Mouse (Mus musculus) intestine, postnatal 0 days (tissue): ENCODE data around the gene Rab8b. TPM values are rescaled to one million over a fixed set of nuclear protein-coding genes. Genes with fewer than 3 reads are reported as not detected.

Experiments used
- ATAC-seq: fragments of 200-750 bp; cut with Nextera tagmentation; 2 replicates; pipeline ENCODE4 v1.8.0; 2017; ENCODE audit warnings: mild to moderate bottlenecking, moderate TSS enrichment, moderate library complexity
- H3K27ac ChIP-seq: fragments of 300-500 bp; sonication (generic); 2 replicates; pipeline ENCODE4 v1.5.1; 2014; ENCODE audit warnings: mild to moderate bottlenecking, low read depth, low read length, moderate library complexity
- H3K27me3 ChIP-seq: fragments of 300-500 bp; sonication (generic); replicated peaks from 2 replicates; pipeline ENCODE4 v1.6.1; 2014; ENCODE audit warnings: low read length, mixed read lengths; ENCODE audit not compliant: control insufficient read depth, insufficient read depth
- H3K36me3 ChIP-seq: fragments of 300-500 bp; sonication (generic); 2 replicates; pipeline ENCODE4 v1.6.1; 2014; ENCODE audit warnings: mild to moderate bottlenecking, moderate library complexity; ENCODE audit not compliant: control insufficient read depth, insufficient read depth
- H3K4me1 ChIP-seq: fragments of 300-500 bp; sonication (generic); replicated peaks from 2 replicates; pipeline ENCODE4 v1.6.1; 2014; ENCODE audit warnings: antibody characterized with exemption, low read length, mixed read lengths; ENCODE audit not compliant: control insufficient read depth, insufficient read depth
- H3K4me2 ChIP-seq: fragments of 300-500 bp; sonication (generic); replicated peaks from 2 replicates; pipeline ENCODE4 v1.6.1; 2014; ENCODE audit warnings: low read depth, mild to moderate bottlenecking, moderate library complexity
- H3K4me3 ChIP-seq: fragments of 300-500 bp; sonication (generic); 2 replicates; pipeline ENCODE4 v1.5.1; 2014; ENCODE audit warnings: low read depth, low read length
- H3K9ac ChIP-seq: fragments of 300-500 bp; sonication (generic); 2 replicates; pipeline ENCODE4 v1.6.1; 2014; ENCODE audit warnings: mild to moderate bottlenecking, low read depth, low read length
- H3K9me3 ChIP-seq: fragments of 300-500 bp; sonication (generic); 2 replicates; pipeline ENCODE4 v1.6.1; 2016; ENCODE audit warnings: mixed run types; ENCODE audit not compliant: control insufficient read depth
- CTCF ChIP-seq: sonication (generic); IDR thresholded peaks from 2 replicates; pipeline ENCODE4 v1.5.1; 2016; ENCODE audit warnings: low read depth, mild to moderate bottlenecking, control low read depth, antibody characterized with exemption, moderate library complexity
- WGBS: fragments of 180-500 bp; shearing (Covaris S2); extraction: QIAGEN DNeasy Blood & Tissue Kit; methylation state at CpG from one replicate; pipeline ENCODE4 v1.1.7; 2014; 5-methylcytosine and 5-hydroxymethylcytosine counted together
- polyA plus RNA-seq: library from polyadenylated mRNA; unstranded; fragments of >200 nt; fragmentation: Nextera tagmentation; extraction: Ambion mirVana; gene quantifications from 2 replicates; pipeline ENCODE4 v1.2.1, GENCODE M21; 2015

Gene Rab8b
- polyA plus RNA-seq, 1 experiment from 2014 or later: 16.2 TPM

DNA sequence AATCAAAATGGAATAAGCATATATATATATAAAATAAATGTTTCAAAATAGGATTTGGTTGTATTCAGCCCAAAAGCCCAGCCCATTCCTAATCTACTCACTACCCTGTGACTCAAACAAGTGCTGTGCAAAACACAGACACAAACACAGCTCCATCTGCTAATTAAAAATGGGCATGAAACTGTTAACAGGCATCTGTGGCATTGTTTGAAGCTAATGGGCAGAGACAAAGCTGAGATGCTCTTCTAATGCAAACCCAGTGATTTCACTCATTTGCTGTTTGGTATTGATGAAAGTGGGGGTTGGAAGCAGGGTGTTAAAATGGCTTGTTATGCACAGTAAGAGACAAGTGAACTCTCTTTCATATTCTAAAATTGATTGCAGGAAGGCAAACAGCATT is 7.2 kb downstream of the Rab8b start:
- H3K9me3 ChIP-seq: no peaks in the 10 kb centered on the region
- H3K36me3 ChIP-seq: peaks cover 3% of the 10 kb centered on the region; the same call in 1 of the 2 replicates
- no peak overlapping the region for H3K27ac ChIP-seq
- no peak overlapping the region for H3K9ac ChIP-seq
- H3K27me3 ChIP-seq: no peaks in the 10 kb centered on the region
- ATAC-seq: no peak
- no peak for TF ChIP-seq CTCF
- H3K4me2 ChIP-seq: peak overlapping the region; percentile 3; the same call in 1 of the 2 replicates
- peaks cover 20% of the 10 kb centered on the region for H3K4me1 ChIP-seq
- H3K4me3 ChIP-seq: no peak overlapping the region

DNA sequence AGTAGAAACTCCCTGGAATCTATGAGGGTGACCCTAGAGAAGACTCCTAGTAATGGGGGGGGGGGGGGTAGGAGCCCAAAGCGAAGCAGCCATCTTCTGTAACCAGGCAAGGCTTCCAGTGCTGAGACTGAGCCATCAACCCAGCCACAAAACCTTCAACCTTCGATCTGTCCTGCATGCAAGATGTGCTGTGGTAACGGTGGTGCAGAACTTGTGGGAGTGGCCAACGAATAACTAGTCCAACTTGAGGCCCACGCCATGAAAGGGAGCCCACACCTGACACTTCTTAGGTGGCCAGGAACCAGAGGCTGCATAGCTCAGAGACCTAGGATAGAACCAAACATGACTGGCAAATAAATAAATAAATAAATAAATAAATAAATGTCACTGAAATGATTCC is 8.8 kb downstream of the Rab8b start:
- 65% methylated on average over 5 of the region's 5 CpGs for WGBS
- Histone ChIP-seq H3K4me3 (no peak overlapping the region), H3K4me2 (no peak overlapping the region), H3K9me3 (no peaks in the 10 kb centered on the region), H3K9ac (no peak overlapping the region), H3K27ac (no peak overlapping the region), H3K27me3 (no peaks in the 10 kb centered on the region), H3K4me1 (peaks cover 13% of the 10 kb centered on the region), H3K36me3 (peaks cover 3% of the 10 kb centered on the region; the same call in 1 of the 2 replicates)
- no peak for ATAC-seq
- TF ChIP-seq CTCF: no peak

DNA sequence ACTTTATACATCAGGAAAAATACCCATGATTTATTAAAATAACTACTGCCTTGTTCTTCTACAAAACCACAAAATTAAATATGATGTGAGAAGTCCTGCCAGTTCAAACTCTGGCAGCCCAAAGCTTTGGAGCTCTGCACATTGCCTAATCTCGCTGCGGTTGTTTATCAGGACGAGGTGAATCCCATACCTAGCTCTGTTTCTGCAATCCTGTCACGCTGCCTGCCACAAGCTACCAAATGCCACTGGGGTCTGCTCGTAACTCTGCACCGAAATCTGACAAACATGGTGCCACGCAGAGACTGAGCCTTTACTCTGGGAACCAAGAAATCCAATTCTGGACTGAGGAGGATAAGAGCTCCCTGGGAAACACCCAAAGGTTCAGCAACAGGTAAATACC is 9.6 kb downstream of the Rab8b start:
- 74% methylated on average over 7 of the region's 7 CpGs for WGBS
- Histone ChIP-seq H3K9me3 (no peaks in the 10 kb centered on the region), H3K9ac (no peak overlapping the region), H3K27me3 (no peaks in the 10 kb centered on the region), H3K27ac (no peak overlapping the region), H3K4me3 (no peak overlapping the region), H3K4me1 (peaks cover 7% of the 10 kb centered on the region; the same call in 1 of the 2 replicates), H3K36me3 (peaks cover 3% of the 10 kb centered on the region; the same call in 1 of the 2 replicates), H3K4me2 (no peak overlapping the region)
- TF ChIP-seq CTCF: no peak
- ATAC-seq: no peak

DNA sequence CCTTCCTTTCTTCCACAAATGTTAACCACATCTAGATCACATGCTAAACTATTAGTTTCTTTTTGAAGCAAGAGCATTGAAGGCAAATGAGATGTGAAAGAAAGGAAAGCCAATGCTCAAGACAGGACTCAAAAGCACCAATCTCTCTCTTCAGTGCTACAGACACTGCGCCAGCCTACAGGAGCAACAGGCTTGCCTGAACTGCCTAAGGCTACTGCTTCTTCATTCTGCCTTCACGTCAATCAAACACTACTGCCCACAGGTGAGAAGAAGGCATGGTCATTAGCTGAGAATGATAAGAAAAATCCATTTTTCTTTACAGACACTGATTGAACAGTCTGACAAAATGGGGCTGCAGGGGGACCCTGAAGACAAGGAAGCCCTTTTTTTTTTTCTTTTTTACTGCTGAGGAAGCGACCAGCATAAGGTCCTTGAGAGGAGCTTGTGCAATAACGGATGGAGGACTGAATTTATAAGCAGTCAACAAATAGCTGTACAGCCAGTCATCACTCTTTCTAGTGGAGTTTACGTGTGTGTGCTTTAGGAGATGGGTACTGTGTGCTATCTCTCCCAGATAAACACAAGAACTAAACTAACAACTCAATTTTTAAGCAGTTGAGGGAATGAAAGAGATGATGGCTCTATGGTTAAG is 11.6 kb downstream of the Rab8b start:
- no peaks in the 10 kb centered on the region for H3K9me3 ChIP-seq
- 65% methylated on average over 5 of the region's 5 CpGs for WGBS
- H3K4me2 ChIP-seq: 0 out of 2 replicates have a peak overlapping the region, but pooled peaks have one; percentile 9
- no peaks in the 10 kb centered on the region for H3K4me1 ChIP-seq
- no peak for TF ChIP-seq CTCF
- no peak overlapping the region for H3K27ac ChIP-seq
- H3K27me3 ChIP-seq: no peaks in the 10 kb centered on the region
- peak overlapping the region; percentile 31; the same call in 1 of the 2 replicates for H3K9ac ChIP-seq
- no peak overlapping the region for H3K4me3 ChIP-seq
- H3K36me3 ChIP-seq: peaks cover 3% of the 10 kb centered on the region; the same call in 1 of the 2 replicates
- ATAC-seq: no peak

DNA sequence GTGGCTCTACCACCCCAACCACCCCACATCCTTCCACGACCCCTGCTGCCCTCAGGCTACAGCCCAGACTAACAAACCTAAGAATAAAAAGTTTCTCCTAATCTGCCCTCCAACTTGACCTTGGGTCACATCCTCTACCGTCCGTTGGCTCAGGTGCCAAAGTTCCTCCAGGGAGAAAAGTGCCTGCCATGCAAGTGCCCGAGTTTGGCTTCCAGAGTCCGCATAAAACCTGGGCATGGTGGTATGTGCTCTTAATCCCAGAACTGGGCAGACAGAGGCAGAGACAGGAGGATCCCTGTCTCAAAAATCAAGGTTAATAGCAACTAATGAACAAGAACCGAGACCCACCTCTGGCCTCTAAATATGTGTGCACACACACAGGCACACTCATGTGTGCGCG is 12.4 kb downstream of the Rab8b start:
- Histone ChIP-seq H3K36me3 (peaks cover 3% of the 10 kb centered on the region; the same call in 1 of the 2 replicates), H3K4me3 (no peak overlapping the region), H3K4me2 (no peak overlapping the region), H3K4me1 (no peaks in the 10 kb centered on the region), H3K9me3 (no peaks in the 10 kb centered on the region), H3K27ac (no peak overlapping the region), H3K27me3 (no peaks in the 10 kb centered on the region), H3K9ac (no peak overlapping the region)
- 89% methylated on average over 8 of the region's 8 CpGs for WGBS
- TF ChIP-seq CTCF: no peak
- no peak for ATAC-seq

GRCm38 (mm10) chr9:66905990-66906389 is 13.5 kb downstream of the Rab8b start:
- WGBS: 71% methylated on average over 9 of the region's 9 CpGs
- no peak for ATAC-seq
- Histone ChIP-seq H3K4me3 (no peak overlapping the region), H3K4me2 (no peak overlapping the region), H3K9me3 (no peaks in the 10 kb centered on the region), H3K27ac (no peak overlapping the region), H3K36me3 (peaks cover under 1% of the 10 kb centered on the region; the same call in 1 of the 2 replicates), H3K4me1 (no peaks in the 10 kb centered on the region), H3K27me3 (no peaks in the 10 kb centered on the region), H3K9ac (no peak overlapping the region)
- no peak for TF ChIP-seq CTCF
